Mouse (Mus musculus) midbrain, postnatal 0 days (tissue): ENCODE results near the gene Hoxc12. TPM values are rescaled to one million over a fixed set of nuclear protein-coding genes. Genes with fewer than 3 reads are reported as not detected.

Experiments used
- ATAC-seq: fragments of 200-750 bp; cut with Nextera tagmentation; 2 replicates; pipeline ENCODE4 v1.8.0; 2017; ENCODE audit warnings: moderate number of reproducible peaks, mild to moderate bottlenecking, moderate TSS enrichment, moderate library complexity; ENCODE audit not compliant: low FRiP score
- DNase-seq: peaks from one replicate; pipeline ENCODE4 v3.0.0-alpha.2; 2015; ENCODE audit warnings: low spot score
- H3K27ac ChIP-seq: fragments of 300-500 bp; sonication (generic); 2 replicates; pipeline ENCODE4 v1.5.1; 2014; ENCODE audit warnings: low read depth, mild to moderate bottlenecking, low read length, mixed read lengths
- H3K27me3 ChIP-seq: fragments of 300-500 bp; sonication (generic); 2 replicates; pipeline ENCODE4 v1.6.1; 2014; ENCODE audit warnings: low read length, control low read depth, mixed read lengths; ENCODE audit not compliant: insufficient read depth
- H3K36me3 ChIP-seq: fragments of 300-500 bp; sonication (generic); 2 replicates; pipeline ENCODE4 v1.6.1; 2014; ENCODE audit warnings: low read length, control low read depth, mixed read lengths; ENCODE audit not compliant: insufficient read depth
- H3K4me1 ChIP-seq: fragments of 300-500 bp; sonication (generic); 2 replicates; pipeline ENCODE4 v1.6.1; 2014; ENCODE audit warnings: mild to moderate bottlenecking, control low read depth, antibody characterized with exemption, low read length, mixed read lengths; ENCODE audit not compliant: insufficient read depth
- H3K4me2 ChIP-seq: fragments of 300-500 bp; sonication (generic); 2 replicates; pipeline ENCODE4 v1.6.1; 2014; ENCODE audit warnings: low read depth, mild to moderate bottlenecking, low read length, mixed read lengths; ENCODE audit not compliant: poor library complexity, severe bottlenecking
- H3K4me3 ChIP-seq: fragments of 300-500 bp; sonication (generic); 2 replicates; pipeline ENCODE4 v1.5.1; 2014; ENCODE audit warnings: low read depth, mild to moderate bottlenecking, low read length, moderate library complexity
- H3K9ac ChIP-seq: fragments of 300-500 bp; sonication (generic); replicated peaks from 2 replicates; pipeline ENCODE4 v1.6.1; 2014; ENCODE audit warnings: mild to moderate bottlenecking, low read length, moderate library complexity, mixed read lengths; ENCODE audit not compliant: poor library complexity, severe bottlenecking
- H3K9me3 ChIP-seq: fragments of 300-500 bp; sonication (generic); 2 replicates; pipeline ENCODE4 v1.6.1; 2016; ENCODE audit warnings: low read length, control low read depth
- CTCF ChIP-seq: IDR thresholded peaks from 2 replicates; pipeline ENCODE4 v1.5.1; 2016; ENCODE audit warnings: antibody characterized with exemption, mild to moderate bottlenecking
- WGBS: fragments of 180-500 bp; shearing (Covaris S2); extraction: QIAGEN DNeasy Blood & Tissue Kit; methylation state at CpG from one replicate; pipeline ENCODE4 v1.1.7; 2014; 5-methylcytosine and 5-hydroxymethylcytosine counted together
- polyA plus RNA-seq: library from polyadenylated mRNA; unstranded; fragments of >200 nt; fragmentation: Nextera tagmentation; extraction: Ambion mirVana; gene quantifications from 2 replicates; pipeline ENCODE4 v1.2.1, GENCODE M21; 2015
- total RNA-seq: library from RNA; depleted of rRNA; stranded (reverse); fragments of >200 nt; gene quantifications from 2 replicates; pipeline ENCODE4 v1.2.3, GENCODE M21; 2014

Hoxc12 gene
- total and polyA plus RNA-seq, 2 experiments from 2014 or later: not detected

DNA sequence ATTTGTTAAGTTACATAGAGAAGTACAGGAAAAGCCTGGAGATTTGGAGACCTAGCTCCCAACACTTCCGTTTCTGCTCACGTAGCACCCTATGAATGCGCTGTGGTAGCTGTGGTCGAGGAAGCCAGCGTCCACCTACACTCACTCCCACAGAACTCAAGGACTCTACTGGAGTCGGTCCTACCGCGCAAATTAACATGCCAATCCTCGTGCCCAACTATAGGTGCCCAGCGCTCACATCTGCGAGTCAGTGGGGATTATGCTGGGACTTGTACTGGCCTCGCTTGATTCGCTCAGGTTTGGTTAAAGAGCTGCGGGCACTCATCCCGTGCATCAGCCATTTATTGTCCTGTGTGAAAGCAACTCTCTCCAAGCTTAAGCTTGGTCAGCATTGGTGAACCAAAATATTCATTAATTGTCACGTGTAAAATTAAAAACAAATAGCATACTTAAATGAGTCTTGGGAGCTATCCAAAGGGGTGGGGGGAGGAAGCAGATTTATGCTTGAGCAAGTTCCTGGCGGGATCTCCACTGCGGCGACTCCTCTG is 23.4 kb upstream of the Hoxc12 start:
- Histone ChIP-seq H3K9ac (no peak overlapping the region), H3K27ac (no peak overlapping the region), H3K27me3 (peaks cover 86% of the 10 kb centered on the region), H3K4me1 (no peaks in the 10 kb centered on the region), H3K4me3 (no peak overlapping the region), H3K4me2 (no peak overlapping the region), H3K36me3 (no peaks in the 10 kb centered on the region), H3K9me3 (no peaks in the 10 kb centered on the region)
- under 1% methylated on average over 19 of the region's 19 CpGs for WGBS
- ATAC-seq (no peak), DNase-seq (no peak)
- no peak for TF ChIP-seq CTCF

DNA sequence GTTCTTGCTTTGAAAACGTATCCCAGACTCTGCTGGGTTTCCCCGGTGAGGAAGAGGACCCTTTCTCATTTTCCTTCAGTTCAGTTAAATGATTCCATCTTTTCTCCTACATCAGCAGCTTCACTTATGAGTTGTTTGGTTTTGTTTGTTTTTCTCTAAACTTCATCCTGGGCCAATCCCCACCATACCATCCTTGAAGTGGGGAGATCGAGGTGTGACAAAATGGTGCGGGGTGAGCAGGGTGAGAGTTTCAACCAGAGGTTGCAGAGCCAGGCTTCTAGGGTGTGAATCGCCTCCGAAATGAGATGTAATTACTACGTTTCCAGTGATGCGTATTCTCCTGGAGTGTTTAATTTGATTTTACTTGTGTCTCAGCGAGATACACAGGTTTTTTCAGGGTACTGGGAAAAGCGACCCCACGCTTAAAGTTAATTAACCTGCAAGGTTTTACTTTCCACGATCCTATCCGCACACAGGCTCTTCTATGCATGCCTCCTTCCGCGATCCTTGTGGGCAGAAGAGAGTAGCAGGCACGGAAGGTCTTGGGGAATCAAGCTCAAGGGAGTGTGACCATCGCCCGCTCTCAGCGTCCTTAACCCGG is 18.5 kb upstream of the Hoxc12 start:
- H3K36me3 ChIP-seq: no peaks in the 10 kb centered on the region
- ATAC-seq (no peak), DNase-seq (no peak)
- 1% methylated on average over 20 of the region's 20 CpGs for WGBS
- no peak overlapping the region for H3K9ac ChIP-seq
- H3K4me2 ChIP-seq: no peak overlapping the region
- H3K4me1 ChIP-seq: no peaks in the 10 kb centered on the region
- peaks cover 93% of the 10 kb centered on the region for H3K27me3 ChIP-seq
- H3K9me3 ChIP-seq: no peaks in the 10 kb centered on the region
- no peak overlapping the region for H3K4me3 ChIP-seq
- no peak for TF ChIP-seq CTCF
- no peak overlapping the region for H3K27ac ChIP-seq

DNA sequence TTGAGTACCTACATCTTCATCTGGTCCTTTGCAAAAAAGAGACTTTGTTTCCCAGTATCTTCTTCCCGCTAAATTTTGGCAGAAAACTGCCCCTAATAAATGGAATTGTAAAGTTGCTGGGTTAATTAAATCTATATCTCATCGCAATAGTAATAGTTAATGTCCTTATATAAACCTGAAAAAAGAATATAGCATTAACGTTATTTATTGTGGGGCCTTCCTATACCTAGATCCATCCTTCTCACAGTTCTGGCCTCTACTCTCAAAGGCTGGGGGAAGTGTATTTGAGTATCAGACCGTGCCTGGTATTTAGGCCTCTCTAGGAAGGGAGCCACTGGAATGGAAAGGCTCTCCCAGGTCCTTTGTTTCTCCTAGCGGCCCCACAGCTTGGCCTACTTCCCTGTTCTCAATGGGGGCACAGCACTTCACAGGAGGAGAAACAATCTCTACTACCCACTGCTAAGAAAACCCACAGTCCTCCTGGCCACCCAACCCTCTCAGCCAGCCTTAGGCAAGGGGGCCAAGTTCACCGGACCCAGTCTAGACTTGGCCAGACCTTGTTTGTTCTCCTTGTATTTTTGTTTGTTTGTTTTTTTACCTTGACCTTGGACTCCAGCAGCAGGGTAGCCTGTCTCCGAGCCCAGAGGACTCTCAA is 17.8 kb upstream of the Hoxc12 start:
- no peak overlapping the region for H3K9ac ChIP-seq
- no peak overlapping the region for H3K4me2 ChIP-seq
- DNase-seq (no peak), ATAC-seq (no peak)
- no peaks in the 10 kb centered on the region for H3K9me3 ChIP-seq
- 3% methylated on average over 7 of the region's 7 CpGs for WGBS
- H3K4me1 ChIP-seq: no peaks in the 10 kb centered on the region
- peaks cover 93% of the 10 kb centered on the region for H3K27me3 ChIP-seq
- no peaks in the 10 kb centered on the region for H3K36me3 ChIP-seq
- no peak for TF ChIP-seq CTCF
- H3K27ac ChIP-seq: no peak overlapping the region
- no peak overlapping the region for H3K4me3 ChIP-seq

DNA sequence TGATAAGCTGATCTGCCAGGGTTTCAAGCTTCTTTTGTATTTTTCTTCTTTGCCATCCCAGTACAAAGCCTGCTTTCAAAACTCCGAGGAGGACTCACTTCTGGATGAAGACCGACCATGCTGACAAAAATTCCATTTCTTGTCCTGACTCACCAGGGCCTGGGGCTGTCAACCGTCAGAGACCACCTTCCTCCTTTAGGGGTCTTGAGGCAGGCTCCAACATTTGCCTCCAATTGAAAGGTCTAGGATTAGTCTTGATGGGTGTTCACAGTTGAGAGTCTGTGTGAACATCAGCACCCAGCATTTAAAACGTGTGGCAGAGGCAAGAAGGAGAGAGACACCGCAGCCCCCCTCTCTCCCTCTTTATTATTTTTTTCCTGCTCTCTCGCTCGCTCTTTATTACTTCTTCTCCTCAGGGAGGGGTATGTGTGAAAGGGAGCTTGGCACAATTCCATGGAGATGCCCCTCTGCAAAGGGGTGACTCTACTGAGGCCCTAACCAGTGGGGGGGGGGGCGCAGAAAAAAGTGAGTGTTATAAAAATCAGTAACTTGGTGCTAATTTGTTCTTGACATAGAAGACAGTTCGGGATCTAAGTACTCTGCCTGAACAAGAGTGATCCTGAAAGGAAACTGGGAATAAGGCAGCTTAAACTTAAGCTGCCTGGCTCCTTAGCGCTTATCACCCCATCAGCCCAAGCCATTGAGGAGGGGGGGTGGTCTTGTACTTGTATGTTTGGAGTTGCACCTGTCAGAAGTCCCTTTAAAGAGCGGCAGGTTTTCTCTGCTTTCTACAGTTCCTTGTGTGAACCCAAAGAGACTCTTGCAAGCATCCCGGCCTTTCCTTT is 17.0 kb upstream of the Hoxc12 start:
- 7% methylated on average over 12 of the region's 12 CpGs for WGBS
- H3K27ac ChIP-seq: no peak overlapping the region
- ATAC-seq (no peak), DNase-seq (no peak)
- no peaks in the 10 kb centered on the region for H3K36me3 ChIP-seq
- H3K4me3 ChIP-seq: no peak overlapping the region
- H3K4me1 ChIP-seq: no peaks in the 10 kb centered on the region
- no peaks in the 10 kb centered on the region for H3K9me3 ChIP-seq
- H3K4me2 ChIP-seq: no peak overlapping the region
- H3K9ac ChIP-seq: no peak overlapping the region
- H3K27me3 ChIP-seq: peaks cover 93% of the 10 kb centered on the region
- TF ChIP-seq CTCF: no peak

DNA sequence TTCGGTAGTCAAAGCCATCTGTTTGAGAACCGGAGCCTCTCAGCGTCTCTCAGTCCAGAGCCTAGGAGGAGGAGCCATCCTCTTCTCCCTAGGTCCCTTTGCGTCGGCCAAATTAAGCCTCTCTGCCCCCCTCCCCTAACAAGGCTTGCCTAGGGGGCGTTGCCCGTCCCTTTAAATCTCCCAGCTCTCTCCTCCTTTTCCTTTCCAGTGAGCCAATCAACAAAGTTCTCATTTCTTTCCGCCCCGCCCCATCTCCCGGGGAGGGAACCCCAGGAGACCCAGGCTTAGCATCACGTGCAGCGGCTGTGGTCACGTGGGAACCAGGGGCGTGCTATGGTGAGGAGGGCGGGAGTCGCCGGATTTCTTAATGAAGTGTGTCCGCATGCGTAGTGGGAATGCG is 15.9 kb upstream of the Hoxc12 start:
- Histone ChIP-seq H3K4me1 (no peaks in the 10 kb centered on the region), H3K27me3 (peaks cover 92% of the 10 kb centered on the region), H3K4me3 (no peak overlapping the region), H3K27ac (no peak overlapping the region), H3K36me3 (no peaks in the 10 kb centered on the region), H3K9me3 (no peaks in the 10 kb centered on the region), H3K9ac (no peak overlapping the region), H3K4me2 (peak overlapping the region; percentile 22; the same call in 1 of the 2 replicates)
- no peak for DNase-seq
- WGBS: 0% methylated on average over 16 of the region's 20 CpGs
- ATAC-seq: no peak
- no peak for TF ChIP-seq CTCF
